Mouse (Mus musculus) intestine, embryonic 16.5 days (tissue): Measurements from ENCODE around the gene Trim67. TPM values are rescaled to one million over a fixed set of nuclear protein-coding genes. Genes with fewer than 3 reads are reported as not detected.
A peak's percentile ranks its signal among the peaks of the same experiment; 100 is the strongest.

Source experiments
- ATAC-seq: fragments of 200-750 bp; cut with Nextera tagmentation; 2 replicates; pipeline ENCODE4 v1.8.0; 2017; ENCODE audit warnings: moderate TSS enrichment, moderate library complexity
- H3K27ac ChIP-seq: fragments of 300-500 bp; sonication (generic); 2 replicates; pipeline ENCODE4 v1.5.1; 2014; ENCODE audit warnings: mild to moderate bottlenecking, low read length
- H3K27me3 ChIP-seq: fragments of 300-500 bp; sonication (generic); replicated peaks from 2 replicates; pipeline ENCODE4 v1.6.1; 2014; ENCODE audit warnings: low read length, control low read depth, mixed read lengths; ENCODE audit not compliant: control insufficient read depth, insufficient read depth
- H3K36me3 ChIP-seq: fragments of 300-500 bp; sonication (generic); 2 replicates; pipeline ENCODE4 v1.6.1; 2014; ENCODE audit warnings: low read length, control low read depth; ENCODE audit not compliant: control insufficient read depth, insufficient read depth
- H3K4me1 ChIP-seq: fragments of 300-500 bp; sonication (generic); 2 replicates; pipeline ENCODE4 v1.6.1; 2014; ENCODE audit warnings: low read length, control low read depth, mixed read lengths; ENCODE audit not compliant: control insufficient read depth, insufficient read depth
- H3K4me2 ChIP-seq: fragments of 300-500 bp; sonication (generic); 2 replicates; pipeline ENCODE4 v1.6.1; 2014; ENCODE audit warnings: low read depth, low read length, control low read depth
- H3K4me3 ChIP-seq: fragments of 300-500 bp; sonication (generic); 2 replicates; pipeline ENCODE4 v1.5.1; 2014; ENCODE audit warnings: mild to moderate bottlenecking, low read length
- H3K9ac ChIP-seq: fragments of 300-500 bp; sonication (generic); 2 replicates; pipeline ENCODE4 v1.6.1; 2014; ENCODE audit warnings: low read depth, low read length
- H3K9me3 ChIP-seq: fragments of 300-500 bp; sonication (generic); 2 replicates; pipeline ENCODE4 v1.6.1; 2016; ENCODE audit warnings: low read length, control low read depth; ENCODE audit not compliant: control insufficient read depth
- WGBS: fragments of 180-500 bp; shearing (Covaris S2); extraction: QIAGEN DNeasy Blood & Tissue Kit; methylation state at CpG from one replicate; pipeline ENCODE4 v1.1.7; 2014; 5-methylcytosine and 5-hydroxymethylcytosine counted together
- polyA plus RNA-seq: library from polyadenylated mRNA; unstranded; fragments of >200 nt; fragmentation: Nextera tagmentation; extraction: Ambion mirVana; gene quantifications from 2 replicates; pipeline ENCODE4 v1.2.1, GENCODE M21; 2015

Trim67 gene
- polyA plus RNA-seq, 1 experiment from 2014 or later, result 0.38 TPM

- Histone ChIP-seq H3K4me1 (peaks cover 22% of the 10 kb centered on the region), H3K27ac (no peak overlapping the region), H3K4me3 (no peak overlapping the region), H3K9me3 (no peaks in the 10 kb centered on the region), H3K9ac (no peak overlapping the region), H3K27me3 (0 out of 2 replicates have a peak, but pooled peaks cover 4% of the 10 kb centered on the region), H3K4me2 (no peak overlapping the region), H3K36me3 (no peaks in the 10 kb centered on the region)
- no peak for ATAC-seq
- WGBS, result 74% methylated on average over 5 of the region's 5 CpGs
Observed at GRCm38 (mm10) chr8:124756601-124757000, 36.3 kb upstream of the Trim67 start.

DNA sequence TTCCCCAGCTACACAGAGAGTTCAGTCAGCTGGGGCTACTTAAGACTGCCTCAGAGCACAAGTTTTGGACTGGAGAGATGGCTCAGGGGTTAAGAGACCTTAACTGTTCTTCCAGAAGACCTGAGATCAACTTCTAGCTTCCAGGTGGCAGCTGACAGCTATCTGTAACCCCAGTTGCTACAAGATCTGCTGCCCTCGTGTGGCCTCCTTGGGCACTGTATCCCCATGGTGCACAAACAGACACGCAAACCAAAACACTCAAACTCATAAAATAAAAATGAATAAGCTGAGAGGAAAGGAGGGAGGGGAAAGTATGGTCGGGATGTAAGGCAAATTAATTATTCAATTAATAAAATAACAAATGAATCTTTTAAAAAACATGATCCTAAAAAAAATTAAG, 34.3 kb upstream of the Trim67 start:
- no peak overlapping the region for H3K9ac ChIP-seq
- H3K27ac ChIP-seq, result no peak overlapping the region
- 42% methylated on average over 3 of the region's 3 CpGs for WGBS
- peaks cover 14% of the 10 kb centered on the region for H3K4me1 ChIP-seq
- no peaks in the 10 kb centered on the region for H3K36me3 ChIP-seq
- H3K9me3 ChIP-seq, result no peaks in the 10 kb centered on the region
- no peak overlapping the region for H3K4me3 ChIP-seq
- no peak for ATAC-seq
- H3K27me3 ChIP-seq, result no peaks in the 10 kb centered on the region
- no peak overlapping the region for H3K4me2 ChIP-seq

- no peak overlapping the region for H3K4me2 ChIP-seq
- H3K36me3 ChIP-seq, result no peaks in the 10 kb centered on the region
- H3K9me3 ChIP-seq, result no peaks in the 10 kb centered on the region
- no peaks in the 10 kb centered on the region for H3K27me3 ChIP-seq
- no peaks in the 10 kb centered on the region for H3K4me1 ChIP-seq
- 70% methylated on average over 7 of the region's 7 CpGs for WGBS
- no peak overlapping the region for H3K9ac ChIP-seq
- no peak overlapping the region for H3K27ac ChIP-seq
- H3K4me3 ChIP-seq, result no peak overlapping the region
- ATAC-seq, result no peak
Observed at GRCm38 (mm10) chr8:124763061-124763460, 29.8 kb upstream of the Trim67 start.

DNA sequence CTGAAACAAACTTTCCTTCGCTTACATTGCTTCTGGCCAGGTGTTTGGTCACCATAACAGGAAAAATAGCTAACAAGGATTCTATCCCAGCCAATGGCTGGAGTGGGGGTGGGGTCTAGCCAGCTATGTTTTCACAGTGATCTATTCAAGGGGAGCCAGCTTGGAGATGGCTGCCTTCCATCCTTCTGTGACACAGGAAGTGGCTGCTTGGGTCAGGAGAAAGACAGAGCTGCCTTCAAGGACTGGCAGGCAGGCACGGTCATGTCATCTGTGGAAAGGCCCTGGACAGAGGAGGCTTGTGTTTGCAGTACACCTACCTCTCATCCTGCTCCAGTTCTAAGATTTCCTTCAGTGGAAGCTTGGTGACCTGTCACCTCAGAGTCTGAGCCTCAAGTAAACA, 20.5 kb upstream of the Trim67 start:
- no peak for ATAC-seq
- Histone ChIP-seq H3K4me1 (peaks cover 3% of the 10 kb centered on the region; the same call in 1 of the 2 replicates), H3K9me3 (no peaks in the 10 kb centered on the region), H3K27me3 (no peaks in the 10 kb centered on the region), H3K4me2 (no peak overlapping the region), H3K27ac (no peak overlapping the region), H3K36me3 (no peaks in the 10 kb centered on the region), H3K9ac (no peak overlapping the region), H3K4me3 (no peak overlapping the region)
- 42% methylated on average over 2 of the region's 2 CpGs for WGBS

DNA sequence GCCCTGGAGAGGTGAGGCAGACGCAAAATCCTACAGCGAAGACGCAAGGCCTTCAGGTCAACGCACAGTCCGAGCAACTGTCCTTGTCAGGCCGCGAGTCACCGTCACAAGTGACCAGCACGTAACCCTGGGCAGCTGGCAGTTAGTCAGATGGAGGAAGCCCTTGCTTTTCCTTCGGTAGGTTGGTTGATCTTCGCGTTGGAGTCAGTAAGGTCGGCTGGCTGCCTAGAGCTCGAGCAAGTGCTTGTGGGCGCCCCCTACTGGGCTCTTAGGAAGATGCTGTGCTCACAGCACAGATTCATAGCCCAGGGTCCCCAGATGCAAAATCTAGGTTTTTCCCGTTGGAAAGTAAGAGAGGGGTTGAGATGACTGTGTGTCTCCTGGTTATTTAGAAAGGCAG, 17.2 kb upstream of the Trim67 start:
- no peaks in the 10 kb centered on the region for H3K27me3 ChIP-seq
- peak overlapping the region; percentile 16; the same call in 1 of the 2 replicates for H3K4me3 ChIP-seq
- no peaks in the 10 kb centered on the region for H3K9me3 ChIP-seq
- WGBS, result 12% methylated on average over 16 of the region's 16 CpGs
- H3K9ac ChIP-seq, result no peak overlapping the region
- no peak overlapping the region for H3K27ac ChIP-seq
- ATAC-seq, result no peak
- peak overlapping the region; percentile 50 for H3K4me2 ChIP-seq
- peaks cover 3% of the 10 kb centered on the region; the same call in 1 of the 2 replicates for H3K4me1 ChIP-seq
- no peaks in the 10 kb centered on the region for H3K36me3 ChIP-seq

DNA sequence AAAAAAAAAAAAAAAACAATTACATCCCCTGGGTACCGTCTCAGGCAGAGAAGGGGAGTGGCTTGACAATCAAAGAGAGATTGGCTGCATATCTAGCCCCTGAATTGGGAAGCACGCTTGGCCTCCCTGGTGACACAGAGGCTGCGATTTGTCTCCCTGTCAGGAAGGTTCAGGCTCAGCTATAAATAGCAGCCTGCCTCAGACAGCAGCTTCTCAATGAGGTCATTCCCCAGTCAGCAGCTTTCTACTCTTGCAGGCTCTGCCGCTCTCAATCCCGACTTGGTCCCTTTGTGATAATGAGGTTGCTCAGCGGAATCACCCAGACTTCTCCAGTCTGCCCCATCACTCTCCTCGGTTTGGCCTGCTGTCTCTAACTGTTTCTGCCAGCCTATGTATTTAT, 12.7 kb upstream of the Trim67 start:
- H3K9ac ChIP-seq, result no peak overlapping the region
- no peaks in the 10 kb centered on the region for H3K27me3 ChIP-seq
- no peak overlapping the region for H3K4me2 ChIP-seq
- H3K36me3 ChIP-seq, result no peaks in the 10 kb centered on the region
- no peak overlapping the region for H3K27ac ChIP-seq
- peak; percentile 66; the same call in 1 of the 2 replicates for ATAC-seq
- peaks cover 3% of the 10 kb centered on the region; the same call in 1 of the 2 replicates for H3K4me1 ChIP-seq
- WGBS, result 9% methylated on average over 7 of the region's 7 CpGs
- no peak overlapping the region for H3K4me3 ChIP-seq
- H3K9me3 ChIP-seq, result no peaks in the 10 kb centered on the region

DNA sequence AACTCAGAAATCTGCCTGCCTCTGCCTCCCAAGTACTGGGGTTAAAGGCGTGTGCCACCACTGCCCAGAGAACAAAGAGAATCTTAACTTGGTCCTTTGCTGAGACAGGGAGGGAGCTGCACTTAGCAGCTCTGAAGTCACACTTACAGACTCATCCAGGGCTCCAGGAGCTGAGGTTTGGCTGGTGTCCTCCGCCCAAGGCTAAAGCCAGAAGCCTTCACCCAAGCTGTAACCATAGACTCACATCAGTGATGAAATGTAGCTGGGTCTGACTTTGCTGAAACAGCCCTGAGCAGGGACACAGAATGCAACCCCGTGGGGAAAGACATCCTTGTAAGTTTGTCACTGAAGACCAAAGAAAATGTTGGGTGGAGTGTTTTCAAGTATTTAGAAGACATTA, 10.5 kb upstream of the Trim67 start:
- Histone ChIP-seq H3K4me1 (no peaks in the 10 kb centered on the region; the same call in 1 of the 2 replicates), H3K36me3 (no peaks in the 10 kb centered on the region), H3K27ac (no peak overlapping the region), H3K9me3 (no peaks in the 10 kb centered on the region), H3K4me2 (no peak overlapping the region), H3K4me3 (no peak overlapping the region), H3K9ac (no peak overlapping the region), H3K27me3 (no peaks in the 10 kb centered on the region; the same call in 1 of the 2 replicates)
- no peak for ATAC-seq
- WGBS, result 80% methylated on average over 3 of the region's 3 CpGs

DNA sequence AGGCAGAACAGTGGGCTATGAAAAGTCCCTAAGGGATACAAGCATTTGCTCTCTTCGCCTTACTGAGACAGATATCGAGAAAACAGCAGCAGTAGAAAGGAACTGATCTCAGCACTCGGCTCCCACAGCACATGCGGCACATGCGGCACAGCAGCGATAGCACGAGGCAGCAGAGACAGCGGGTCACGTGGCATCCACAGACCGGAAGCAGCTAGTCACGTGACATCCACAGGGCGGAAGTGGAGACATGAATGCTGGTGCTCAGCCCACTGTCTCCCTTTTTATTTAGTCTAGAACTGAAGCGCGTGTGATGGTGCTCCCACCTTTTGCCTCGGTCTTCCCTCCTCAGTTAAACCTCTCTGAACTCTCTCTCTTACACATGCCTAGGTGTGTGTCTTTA, 9.7 kb upstream of the Trim67 start:
- no peak overlapping the region for H3K9ac ChIP-seq
- H3K9me3 ChIP-seq, result no peaks in the 10 kb centered on the region
- H3K27me3 ChIP-seq, result no peaks in the 10 kb centered on the region; the same call in 1 of the 2 replicates
- H3K4me2 ChIP-seq, result no peak overlapping the region
- H3K4me1 ChIP-seq, result no peaks in the 10 kb centered on the region; the same call in 1 of the 2 replicates
- H3K4me3 ChIP-seq, result no peak overlapping the region
- H3K27ac ChIP-seq, result no peak overlapping the region
- WGBS, result 85% methylated on average over 15 of the region's 15 CpGs
- no peaks in the 10 kb centered on the region for H3K36me3 ChIP-seq
- ATAC-seq, result no peak

DNA sequence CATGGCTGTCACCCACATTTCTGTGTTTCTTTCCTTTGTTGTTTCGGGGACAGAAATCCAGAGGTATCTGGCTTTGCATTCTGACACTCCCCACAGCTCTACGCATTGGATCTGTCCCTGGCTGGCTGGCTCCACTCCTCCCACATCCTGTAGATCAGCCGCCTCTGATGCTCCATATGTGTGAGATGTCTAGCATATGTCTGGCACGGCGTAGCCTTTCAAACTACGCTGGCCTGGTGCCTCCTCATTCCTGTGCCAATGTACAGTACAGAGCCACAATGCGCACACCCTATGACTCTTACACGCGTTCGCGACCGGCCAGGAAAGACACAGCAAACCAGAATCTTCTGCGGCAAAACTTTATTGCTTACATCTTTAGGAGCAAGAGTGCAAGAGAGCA, 8.3 kb upstream of the Trim67 start:
- WGBS, result 89% methylated on average over 13 of the region's 13 CpGs
- Histone ChIP-seq H3K4me2 (no peak overlapping the region), H3K4me1 (no peaks in the 10 kb centered on the region; the same call in 1 of the 2 replicates), H3K9ac (no peak overlapping the region), H3K9me3 (no peaks in the 10 kb centered on the region), H3K4me3 (no peak overlapping the region), H3K27me3 (no peaks in the 10 kb centered on the region; the same call in 1 of the 2 replicates), H3K36me3 (no peaks in the 10 kb centered on the region), H3K27ac (no peak overlapping the region)
- ATAC-seq, result no peak

DNA sequence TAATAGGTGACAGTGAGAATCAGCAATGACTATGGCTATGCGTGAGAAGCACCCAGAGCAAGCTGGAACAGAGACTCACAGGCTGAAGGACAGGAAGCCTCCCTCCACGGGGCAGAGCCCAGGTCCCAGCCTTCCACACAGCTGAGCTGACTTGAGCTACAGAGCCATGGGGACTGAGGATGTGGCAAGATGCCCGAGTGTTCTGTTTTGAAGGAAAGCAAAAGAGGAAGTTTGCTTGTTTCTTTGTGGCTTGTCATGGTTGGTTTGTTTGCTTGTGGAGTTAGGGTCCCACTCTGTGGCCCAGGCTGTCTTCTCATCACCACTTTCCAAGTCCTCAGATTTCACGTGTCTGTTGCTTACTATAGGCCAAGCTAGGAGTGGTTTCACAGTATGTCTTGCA, 2.2 kb upstream of the Trim67 start:
- Histone ChIP-seq H3K27ac (no peak overlapping the region), H3K4me3 (no peak overlapping the region), H3K27me3 (peaks cover 50% of the 10 kb centered on the region), H3K9me3 (no peaks in the 10 kb centered on the region), H3K9ac (no peak overlapping the region), H3K36me3 (no peaks in the 10 kb centered on the region), H3K4me1 (peaks cover 29% of the 10 kb centered on the region), H3K4me2 (no peak overlapping the region)
- 72% methylated on average over 4 of the region's 4 CpGs for WGBS
- ATAC-seq, result no peak
